Mouse (Mus musculus) embryonic fibroblast, embryonic 13.5 days (primary cell): ENCODE measurements around the gene Slc7a4. TPM values are rescaled to one million over a fixed set of nuclear protein-coding genes. Genes with fewer than 3 reads are reported as not detected.

Experiments used
- H3K27ac ChIP-seq: 2 replicates; pipeline ENCODE4 v1.5.1; 2012; ENCODE audit warnings: low read length, control low read depth, inconsistent platforms; ENCODE audit not compliant: insufficient read depth
- H3K4me1 ChIP-seq: 2 replicates; pipeline ENCODE4 v1.6.1; 2011; ENCODE audit warnings: low read length; ENCODE audit not compliant: control insufficient read depth, insufficient read depth
- H3K4me3 ChIP-seq: 2 replicates; pipeline ENCODE4 v1.5.1; 2011; ENCODE audit warnings: mild to moderate bottlenecking, control low read depth, low read length; ENCODE audit not compliant: insufficient read depth
- CTCF ChIP-seq: IDR thresholded peaks from 2 replicates; pipeline ENCODE4 v1.5.1; 2011; ENCODE audit warnings: mild to moderate bottlenecking, control low read depth, low read length, moderate library complexity, borderline replicate concordance; ENCODE audit not compliant: insufficient read depth
- POLR2A ChIP-seq: IDR thresholded peaks from 2 replicates; pipeline ENCODE4 v1.6.1; 2011; ENCODE audit warnings: low read depth, mild to moderate bottlenecking, control low read depth, low read length, moderate library complexity
- polyA plus RNA-seq: library from polyadenylated mRNA; stranded (reverse); fragments of >200 nt; gene quantifications from 2 replicates; pipeline ENCODE4 v1.2.4, GENCODE M21; 2011; ENCODE audit warnings: low read depth; ENCODE audit not compliant: missing spikeins, insufficient read length

The Slc7a4 gene
- polyA plus RNA-seq, 1 experiment, result 2.1 TPM

DNA sequence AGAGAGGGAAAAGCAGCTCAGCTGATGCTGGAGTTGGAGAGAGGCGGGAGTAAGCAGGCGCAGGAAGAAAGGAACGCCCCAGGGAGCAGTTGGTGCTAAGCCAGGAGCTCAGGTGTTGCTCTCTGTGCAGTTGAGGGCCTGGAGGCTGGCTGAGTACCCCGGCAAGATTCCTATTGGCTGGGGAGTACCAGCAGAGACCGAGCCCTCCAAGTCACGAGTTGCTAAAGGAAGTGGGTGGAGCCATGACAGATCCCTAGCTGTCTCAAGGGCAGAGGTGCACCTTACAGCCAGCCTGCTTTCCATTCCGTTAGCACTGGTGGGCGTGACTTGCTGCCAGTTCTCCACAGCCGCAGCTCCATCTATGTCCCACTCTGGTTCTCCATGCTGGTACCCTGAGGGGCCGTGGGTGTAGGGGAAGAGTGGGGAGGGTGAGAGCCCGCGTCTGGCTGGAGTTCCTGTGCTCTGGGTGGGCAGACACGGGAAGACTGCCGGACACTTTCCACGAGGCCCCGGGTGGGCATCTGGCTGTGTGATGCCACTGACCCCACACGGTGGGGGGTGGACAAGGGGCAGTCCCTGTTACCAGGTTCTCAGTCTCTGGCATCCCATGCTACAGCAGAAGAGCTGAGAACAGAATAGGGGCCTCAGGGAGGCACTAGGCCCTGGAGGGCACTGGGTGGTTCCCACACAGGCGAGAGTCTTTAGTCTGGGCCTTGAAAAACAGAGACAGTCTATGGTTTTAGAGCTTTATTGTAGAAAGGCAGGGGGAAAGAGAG lies 28.9 kb downstream of the Slc7a4 start:
- no peak overlapping the region for H3K27ac ChIP-seq
- peaks cover 5% of the 10 kb centered on the region; the same call in 1 of the 2 replicates for H3K4me1 ChIP-seq
- TF ChIP-seq POLR2A (no peak), CTCF (no peak)
- H3K4me3 ChIP-seq, result no peak overlapping the region

DNA sequence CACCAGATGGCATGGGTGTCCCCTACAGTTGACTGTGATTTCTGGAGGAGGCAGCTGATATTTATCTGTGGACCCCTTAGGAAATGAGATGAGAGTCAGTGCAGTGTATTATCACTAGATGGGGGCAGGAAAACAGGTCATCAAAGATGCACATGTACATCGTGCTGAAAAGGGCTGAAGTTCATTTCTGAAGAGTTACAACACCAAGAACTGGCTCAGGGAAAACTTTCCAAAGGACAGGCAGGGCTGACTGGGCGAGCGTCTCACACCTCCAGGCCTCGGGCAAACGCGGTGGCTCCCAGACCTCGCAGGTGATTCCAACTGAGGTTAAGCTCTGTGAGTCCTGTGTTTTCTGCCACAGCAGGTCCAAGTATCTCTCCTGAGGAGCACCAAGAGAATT lies 30.2 kb downstream of the Slc7a4 start:
- Histone ChIP-seq H3K4me1 (no peaks in the 10 kb centered on the region), H3K27ac (no peak overlapping the region), H3K4me3 (no peak overlapping the region)
- TF ChIP-seq CTCF (no peak), POLR2A (no peak)

DNA sequence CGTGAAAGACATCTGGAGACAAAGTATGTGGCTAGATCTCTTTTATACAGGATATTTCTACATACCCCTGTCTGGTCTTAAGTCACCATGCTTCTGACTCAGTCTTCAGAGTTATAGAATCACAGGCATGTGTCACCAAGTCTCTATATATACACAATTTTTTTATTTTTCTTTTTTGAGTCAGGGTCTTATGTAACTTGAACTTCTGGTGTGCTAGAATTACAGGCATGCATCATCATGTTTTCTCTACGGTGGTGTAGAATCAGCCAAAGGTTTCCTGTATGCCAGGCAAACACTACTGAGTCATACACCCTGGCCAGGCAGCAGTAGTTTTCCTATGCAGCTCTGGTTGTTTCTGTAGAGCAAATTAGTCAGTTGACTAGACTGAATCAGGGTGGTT lies 40.4 kb downstream of the Slc7a4 start:
- peaks cover 13% of the 10 kb centered on the region for H3K4me1 ChIP-seq
- TF ChIP-seq POLR2A (no peak), CTCF (no peak)
- H3K27ac ChIP-seq, result peak overlapping the region; percentile 68
- no peak overlapping the region for H3K4me3 ChIP-seq

DNA sequence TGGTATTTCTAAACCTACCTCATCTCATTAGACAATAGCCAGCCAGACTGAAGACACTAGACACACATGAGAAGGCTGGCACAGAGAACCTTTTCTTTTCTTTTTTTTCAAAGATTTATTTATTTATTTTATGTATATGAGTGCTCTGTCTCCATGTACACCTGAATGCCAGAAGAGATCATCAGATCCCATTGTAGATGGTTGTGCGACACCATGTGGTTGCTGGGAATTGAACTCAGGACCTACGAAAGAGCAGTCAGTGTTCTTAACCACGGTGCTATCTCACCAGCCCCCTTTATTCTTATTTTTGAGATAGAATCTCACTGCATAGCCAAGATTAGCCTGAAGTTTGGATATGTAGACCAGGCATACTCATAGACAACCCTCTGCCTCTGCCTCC lies 46.4 kb downstream of the Slc7a4 start:
- TF ChIP-seq POLR2A (no peak), CTCF (no peak)
- H3K4me3 ChIP-seq, result no peak overlapping the region
- H3K27ac ChIP-seq, result no peak overlapping the region
- peaks cover 13% of the 10 kb centered on the region for H3K4me1 ChIP-seq

DNA sequence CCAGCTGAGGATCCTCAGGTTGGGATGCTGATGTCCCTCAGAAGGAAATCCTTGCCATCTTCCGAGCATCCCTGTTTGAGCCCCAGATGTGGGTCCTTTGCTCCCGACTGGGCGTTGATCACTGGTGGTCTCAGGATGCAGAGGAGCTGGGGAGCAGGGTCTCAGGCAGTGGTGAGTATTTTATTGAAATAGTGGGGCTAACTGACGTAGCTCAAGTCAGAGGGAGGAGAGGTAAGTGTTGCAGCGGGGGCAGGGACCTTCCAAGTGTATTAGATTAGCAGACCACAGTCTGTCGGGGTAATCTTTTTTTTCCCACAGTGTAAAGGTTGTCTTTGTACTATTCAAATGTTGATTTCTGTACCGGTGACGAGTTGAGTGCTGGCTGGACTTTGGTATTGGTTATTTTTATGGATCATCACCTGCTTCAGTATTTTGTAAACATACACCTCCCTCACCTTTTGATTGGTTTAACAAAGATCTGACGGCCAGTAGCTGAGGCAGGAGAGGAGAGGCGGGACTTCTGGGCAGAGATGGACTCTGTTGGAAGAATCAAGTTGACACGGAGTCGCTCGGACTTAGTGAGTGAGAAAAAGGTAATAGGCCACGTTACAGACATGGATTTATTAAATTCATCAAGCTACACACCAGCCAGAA lies 50.2 kb downstream of the Slc7a4 start:
- TF ChIP-seq POLR2A (no peak), CTCF (no peak)
- Histone ChIP-seq H3K4me1 (peaks cover 4% of the 10 kb centered on the region; the same call in 1 of the 2 replicates), H3K27ac (no peak overlapping the region), H3K4me3 (no peak overlapping the region)

DNA sequence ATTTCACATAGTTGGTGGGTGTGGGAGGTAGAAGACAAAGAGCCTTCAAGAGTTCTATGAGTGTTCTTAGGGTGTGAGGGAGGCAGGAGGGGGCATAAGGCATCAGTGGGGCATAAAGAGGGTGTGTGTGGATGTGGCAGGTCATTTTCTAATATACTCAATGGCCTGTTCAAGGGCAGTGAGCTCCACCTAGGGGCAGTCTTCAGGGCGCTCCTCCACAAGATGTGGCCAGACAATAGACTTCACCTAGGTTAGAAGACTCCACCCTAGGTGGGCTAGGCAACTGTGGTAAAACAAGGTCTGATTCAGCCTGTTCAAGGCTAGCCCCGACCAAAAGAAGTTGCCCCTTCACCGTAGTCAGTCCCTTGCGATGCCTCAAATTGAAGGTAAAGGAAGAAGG lies 50.7 kb downstream of the Slc7a4 start:
- TF ChIP-seq POLR2A (no peak), CTCF (0 out of 2 replicates have a peak, but pooled peaks have one; percentile 14)
- Histone ChIP-seq H3K27ac (no peak overlapping the region), H3K4me3 (no peak overlapping the region), H3K4me1 (peaks cover 4% of the 10 kb centered on the region; the same call in 1 of the 2 replicates)

DNA sequence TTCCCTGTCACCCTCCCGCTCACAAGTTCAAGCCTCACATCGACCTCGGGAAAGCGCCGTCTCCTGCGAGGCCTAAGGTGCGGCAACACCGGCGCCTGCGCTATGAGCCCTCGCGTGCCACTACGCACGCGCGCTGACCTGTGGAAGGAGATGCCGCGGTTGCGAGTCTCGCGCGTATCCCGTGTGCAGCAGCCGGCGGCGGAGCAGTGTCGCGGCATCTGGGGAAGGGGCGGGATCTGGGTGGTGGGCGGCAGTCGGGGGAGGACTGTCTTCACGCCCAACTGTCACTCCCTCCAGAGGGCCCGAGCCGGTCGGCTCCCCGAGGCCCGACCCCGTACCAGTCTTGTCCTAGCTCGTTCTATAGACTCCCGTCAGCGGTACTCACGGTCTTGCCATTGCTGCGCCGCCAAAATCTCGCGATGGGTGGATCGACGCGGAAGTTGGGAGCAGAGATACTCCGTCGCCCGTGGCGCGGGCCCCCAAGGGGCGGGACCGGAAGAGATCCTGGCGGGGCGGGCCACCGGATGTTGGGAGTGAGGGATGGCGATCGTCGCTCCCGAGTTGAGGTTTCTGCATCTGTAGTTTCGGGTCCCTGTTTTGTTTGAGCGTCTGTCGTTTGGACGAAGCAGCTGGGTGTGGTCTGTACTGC lies 52.2 kb downstream of the Slc7a4 start, which contains the start of gene Thap7:
TSS of gene Thap7 (minus strand) at position 497 of the 649 bp plus-strand sequence.
- H3K4me1 ChIP-seq, result peaks cover 4% of the 10 kb centered on the region; the same call in 1 of the 2 replicates
- peak within 1 kb of the TSS; percentile 78 for H3K4me3 ChIP-seq
- TF ChIP-seq POLR2A (peak; percentile 87), CTCF (no peak)
- peak within 1 kb of the TSS; percentile 87 for H3K27ac ChIP-seq

DNA sequence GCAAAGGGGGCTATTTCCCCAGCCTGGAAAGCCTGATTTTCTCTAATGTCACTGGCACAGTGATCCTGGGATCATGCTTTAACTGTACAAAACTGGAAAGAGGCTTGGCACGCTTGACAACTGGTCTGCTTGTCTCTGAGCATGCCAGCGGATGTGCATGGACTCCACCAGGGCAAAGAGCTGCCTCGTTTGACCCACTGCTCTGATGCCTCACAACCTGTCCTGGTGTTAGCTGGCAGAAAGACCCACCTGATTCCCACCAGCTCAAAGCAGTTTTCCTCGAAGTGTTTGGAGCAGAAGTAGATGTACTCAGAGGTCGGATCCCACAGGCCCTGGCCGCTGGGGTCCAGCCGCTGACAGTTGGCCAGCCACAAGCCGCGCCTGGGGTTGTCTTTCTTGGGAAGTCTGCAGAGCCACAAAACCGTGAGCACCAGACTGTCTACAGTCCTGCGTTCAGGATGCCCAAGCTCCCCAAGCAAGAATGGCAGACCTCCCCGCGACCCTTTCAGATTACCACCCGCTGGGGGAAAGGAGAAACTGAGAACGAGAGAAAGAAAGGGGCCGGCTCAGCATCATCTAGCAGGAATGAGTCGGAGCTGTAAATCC lies 52.9 kb downstream of the Slc7a4 start:
- Histone ChIP-seq H3K4me1 (peaks cover 4% of the 10 kb centered on the region; the same call in 1 of the 2 replicates), H3K4me3 (peak overlapping the region; percentile 78), H3K27ac (peak overlapping the region; percentile 87)
- TF ChIP-seq CTCF, result no peak
- TF ChIP-seq POLR2A, result no peak

DNA sequence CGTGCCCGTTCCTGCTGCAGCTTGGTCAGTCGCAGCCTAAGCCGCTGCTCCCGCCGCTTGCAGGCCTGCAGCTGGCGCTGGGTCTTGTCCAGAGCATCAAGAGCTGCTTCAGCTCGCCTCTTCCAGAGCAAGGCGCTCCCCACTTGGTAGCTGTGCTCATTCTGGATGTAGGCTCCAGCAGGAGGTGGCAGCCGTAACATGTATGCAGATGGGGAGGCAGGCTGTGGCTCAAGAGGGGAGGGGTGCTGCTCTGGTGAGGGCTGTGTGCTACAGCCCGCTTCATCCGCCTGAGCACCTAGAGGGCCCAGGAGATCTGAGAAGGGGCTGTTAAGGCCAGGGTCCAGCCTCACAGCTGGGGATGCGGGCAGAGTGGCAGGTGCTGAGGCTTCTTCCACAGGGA lies 54.7 kb downstream of the Slc7a4 start:
- TF ChIP-seq POLR2A, result no peak
- no peak for TF ChIP-seq CTCF
- Histone ChIP-seq H3K4me3 (no peak overlapping the region), H3K27ac (no peak overlapping the region), H3K4me1 (peaks cover 4% of the 10 kb centered on the region; the same call in 1 of the 2 replicates)
